Mouse (Mus musculus) megakaryocyte, embryonic 14.5 days (primary cell): ENCODE measurements around the gene Col23a1.

Source experiments
- FLI1 ChIP-seq: IDR thresholded peaks from 2 replicates; pipeline ENCODE4 v1.6.1; 2012; ENCODE audit warnings: low read length, inconsistent platforms, mixed read lengths
- GATA1 ChIP-seq: IDR thresholded peaks from 3 replicates; pipeline ENCODE4 v1.6.1; 2012; ENCODE audit warnings: mixed read lengths, low read length, inconsistent platforms, borderline replicate concordance

DNA sequence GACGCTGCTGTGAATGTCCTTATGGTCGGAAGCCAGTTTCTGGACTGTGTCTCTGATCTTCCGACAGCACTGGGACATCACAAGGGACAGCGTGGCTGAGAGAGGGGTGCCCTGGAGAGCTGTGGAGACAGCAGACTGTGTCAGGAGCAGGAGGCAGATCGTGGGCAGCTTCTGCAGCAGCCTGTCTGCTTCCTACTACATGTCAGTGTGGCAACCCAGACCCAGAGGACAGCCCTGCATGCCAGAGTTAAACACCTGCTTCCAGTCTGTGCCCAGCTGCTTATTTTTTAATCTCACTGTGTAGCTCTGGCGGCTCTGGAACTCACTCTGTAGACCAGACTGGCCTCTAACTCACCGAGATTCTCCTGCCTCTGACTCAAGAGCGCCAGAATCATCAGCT is 338.2 kb downstream of the Col23a1 start:
- TF ChIP-seq FLI1 (no peak), GATA1 (no peak)
